Mouse (Mus musculus): ENCODE results near the gene Spink8.

- TF ChIP-seq CTCF (IDR thresholded peaks at IDR 0.05; ENCODE audit: extremely low read depth, insufficient read length, insufficient replicate concordance, low read depth, low read length) (no peak), POLR2A (IDR thresholded peaks at IDR 0.05; ENCODE audit: low read depth, low read length) (0 out of 2 replicates have a peak, but pooled peaks have one; percentile 18)
These were observed 63.9 kb downstream of the Spink8 start for GRCm38 (mm10) chr9:109875695-109876601.
